Mouse (Mus musculus) lung, adult 2 months (tissue): ENCODE results near the gene Cpne4.

Source experiments
- CTCF ChIP-seq: fragments of 200-500 bp; IDR thresholded peaks from 2 replicates; pipeline ENCODE4 v1.5.1; 2011; ENCODE audit warnings: mild to moderate bottlenecking, low read length, control low read depth; ENCODE audit not compliant: insufficient read depth
- POLR2A ChIP-seq: fragments of 200-500 bp; IDR thresholded peaks from 2 replicates; pipeline ENCODE4 v1.6.1; 2011; ENCODE audit warnings: low read depth, mild to moderate bottlenecking, control low read depth, low read length, borderline replicate concordance; ENCODE audit errors: extremely low read depth

- TF ChIP-seq CTCF (no peak), POLR2A (no peak)
Observed at GRCm38 (mm10) chr9:104853701-104854100, 306.6 kb downstream of the Cpne4 start.
